Mouse (Mus musculus): ENCODE measurements around the gene Atp6v0e.
A peak's percentile ranks its signal among the peaks of the same experiment; 100 is the strongest.

The Atp6v0e gene

DNA sequence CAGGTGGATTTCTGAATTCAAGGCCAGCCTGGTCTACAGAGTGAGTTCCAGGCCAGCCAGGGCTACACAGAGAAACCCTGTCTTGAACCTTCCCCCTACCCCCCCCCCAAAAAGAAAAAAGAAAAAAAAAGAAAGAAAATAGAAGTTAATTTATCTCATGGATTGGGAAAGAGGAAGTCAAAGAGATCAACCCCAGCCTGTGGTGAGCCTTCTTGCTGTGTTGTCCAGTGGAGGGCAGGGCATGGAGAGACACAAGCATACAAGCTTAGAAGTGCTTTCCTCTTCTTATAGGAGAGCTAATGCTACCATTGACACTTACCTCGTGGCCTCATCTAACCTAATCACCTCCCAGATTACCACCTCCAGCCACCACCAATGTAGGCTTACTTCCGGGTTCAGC is 23.2 kb upstream of the Atp6v0e start:
- no peak for DNase-seq (ENCODE audit: inconsistent age in 2 of 2, low spot score in 1 of 2)

DNA sequence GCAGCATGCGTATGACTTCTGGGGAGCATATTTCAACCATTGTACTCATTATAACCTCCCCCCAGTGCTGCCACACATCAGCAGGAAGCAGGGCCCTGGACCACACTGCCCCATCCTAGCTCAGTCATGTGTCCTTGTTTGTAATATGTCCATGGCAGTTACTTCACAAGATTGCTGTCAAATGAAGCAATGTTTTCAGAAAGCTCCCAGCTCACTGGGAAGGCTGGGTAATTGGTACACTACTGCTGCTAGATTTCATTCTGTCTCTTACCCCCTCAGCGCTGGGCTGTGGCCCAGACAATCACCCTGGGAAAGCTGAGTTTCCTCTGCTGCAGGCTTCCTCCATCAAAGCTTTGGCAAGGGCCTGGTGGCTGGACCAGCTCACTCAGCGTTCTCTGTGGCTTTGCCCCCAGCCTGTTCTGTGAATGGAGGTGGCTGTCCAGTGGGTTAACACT is 22.7 kb upstream of the Atp6v0e start:
- DNase-seq (ENCODE audit: inconsistent age in 2 of 2, low spot score in 1 of 2): no peak

DNA sequence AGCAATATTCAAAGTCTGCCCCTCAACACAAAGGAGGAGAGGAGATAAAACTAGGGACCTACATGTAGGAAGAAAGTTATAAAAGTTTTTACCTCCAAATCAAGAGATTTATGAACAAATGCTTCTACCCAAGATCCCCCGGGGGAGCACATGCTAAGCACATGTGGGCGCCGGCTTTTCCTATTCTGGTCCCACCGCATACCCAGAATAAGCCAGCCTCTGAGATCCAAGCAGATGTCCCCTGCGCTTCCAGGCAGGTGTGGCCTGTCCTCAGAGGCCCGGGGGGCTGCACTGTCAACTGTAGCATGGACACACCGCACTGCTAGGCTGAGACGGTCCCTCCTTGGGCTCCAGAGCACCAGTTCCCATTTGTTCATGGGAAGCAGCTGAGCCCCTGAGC is 19.6 kb upstream of the Atp6v0e start:
- no peak for DNase-seq (ENCODE audit: inconsistent age in 2 of 2, low spot score in 1 of 2)

DNA sequence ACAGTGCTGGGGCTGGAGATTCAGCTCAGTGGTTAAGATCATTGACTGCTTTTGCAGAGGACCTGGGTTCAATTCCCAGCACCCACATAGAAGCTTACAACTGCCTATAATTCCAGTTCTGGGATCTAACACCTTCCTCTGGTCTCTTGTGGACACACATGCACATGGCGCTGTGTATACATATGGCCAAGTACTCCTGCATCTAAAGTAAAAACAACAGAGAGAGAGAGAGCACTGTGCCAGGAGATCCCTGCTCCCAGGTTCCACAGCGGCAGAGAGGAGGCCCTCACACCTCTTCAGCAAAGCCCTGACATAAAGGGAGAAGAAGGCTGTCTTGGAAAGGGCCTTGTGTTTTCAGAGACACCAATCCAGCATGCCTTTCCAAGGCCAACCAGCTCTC is 19.0 kb upstream of the Atp6v0e start:
- DNase-seq (ENCODE audit: inconsistent age in 2 of 2, low spot score in 1 of 2): no peak

DNA sequence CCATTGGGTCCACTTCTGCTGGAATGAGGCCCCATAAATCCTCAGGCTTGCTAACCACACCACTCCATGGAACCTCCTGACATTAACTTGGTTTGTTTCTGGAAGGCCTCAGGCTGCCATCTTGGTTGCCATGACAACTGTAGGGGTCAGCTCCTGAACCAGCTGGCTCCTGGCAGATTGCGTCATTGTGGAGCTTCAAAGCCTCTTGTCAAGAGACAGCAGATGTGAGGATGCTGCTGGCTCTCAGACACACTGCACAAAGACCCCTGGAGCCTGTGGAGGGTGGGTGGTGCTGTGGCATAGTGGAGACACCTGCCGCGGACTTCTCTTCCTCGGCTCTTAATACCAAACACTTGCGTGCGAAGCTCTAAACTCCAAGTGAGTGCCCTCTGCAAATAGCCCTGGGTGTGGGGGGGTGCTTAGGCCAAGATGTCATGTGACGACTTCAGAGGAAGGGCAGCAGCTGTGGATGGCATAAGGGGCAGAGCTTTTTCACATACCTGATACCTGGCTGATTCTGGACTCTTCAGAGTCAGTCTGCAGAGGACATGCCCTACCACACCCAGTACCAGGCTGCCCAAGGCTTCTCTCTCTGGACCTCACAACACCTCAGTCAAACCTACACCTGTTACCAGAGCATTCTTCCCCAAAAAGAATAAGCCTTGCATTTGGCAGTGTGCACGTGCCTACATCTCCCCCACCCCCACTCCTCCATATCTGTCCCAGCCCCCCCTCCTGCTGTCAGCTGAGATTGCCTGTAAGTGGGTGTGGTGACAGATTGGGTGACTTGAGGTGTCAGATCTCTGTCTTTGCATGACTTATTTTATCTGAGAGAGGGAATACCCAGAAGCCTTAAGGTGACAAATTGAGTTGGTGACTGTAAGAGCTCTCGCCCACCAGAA is 18.3 kb upstream of the Atp6v0e start:
- no peak for DNase-seq (ENCODE audit: inconsistent age in 2 of 2, low spot score in 1 of 2)

DNA sequence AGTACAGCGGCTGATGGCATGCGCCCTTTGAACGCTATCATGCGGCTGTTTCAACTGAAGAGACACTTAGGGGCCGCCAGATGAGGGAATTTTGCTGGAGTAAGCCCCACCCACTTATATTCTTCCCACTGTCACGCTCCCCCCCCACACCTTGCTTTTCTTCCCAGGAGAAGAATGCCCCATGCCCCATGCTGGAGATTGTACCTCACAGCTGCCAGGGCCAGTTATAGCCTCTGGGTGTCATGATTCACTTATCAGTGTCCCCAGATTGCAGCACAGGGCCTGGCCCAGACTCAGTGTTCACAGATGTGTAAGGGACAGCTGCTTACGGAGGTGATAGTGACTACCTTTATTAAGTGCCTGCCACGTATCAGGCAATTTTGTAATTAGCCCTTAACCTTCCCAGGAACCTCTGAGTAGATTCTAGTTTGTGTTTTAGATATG is 17.6 kb upstream of the Atp6v0e start:
- no peak for DNase-seq (ENCODE audit: inconsistent age in 2 of 2, low spot score in 1 of 2)

DNA sequence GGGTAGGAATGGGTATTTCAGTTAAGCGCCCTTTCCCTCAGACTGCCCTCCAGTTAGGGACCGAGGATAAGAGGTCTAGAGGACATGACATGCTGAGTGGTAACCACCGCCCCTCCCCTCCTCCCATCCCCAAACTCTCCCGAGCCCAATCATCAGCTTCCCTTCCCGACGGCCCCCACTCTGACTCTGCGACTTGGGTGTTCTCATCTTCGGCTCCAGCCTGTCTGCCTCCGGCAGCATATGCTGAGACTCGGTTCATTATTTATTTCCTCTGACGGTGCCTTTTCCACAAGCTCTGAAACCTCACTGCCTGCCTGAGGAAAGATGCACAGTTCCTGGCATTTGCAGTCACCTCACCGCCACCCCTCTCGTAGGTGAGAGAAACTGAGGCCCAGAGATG is 15.7 kb upstream of the Atp6v0e start:
- DNase-seq (ENCODE audit: inconsistent age in 2 of 2, low spot score in 1 of 2): no peak

DNA sequence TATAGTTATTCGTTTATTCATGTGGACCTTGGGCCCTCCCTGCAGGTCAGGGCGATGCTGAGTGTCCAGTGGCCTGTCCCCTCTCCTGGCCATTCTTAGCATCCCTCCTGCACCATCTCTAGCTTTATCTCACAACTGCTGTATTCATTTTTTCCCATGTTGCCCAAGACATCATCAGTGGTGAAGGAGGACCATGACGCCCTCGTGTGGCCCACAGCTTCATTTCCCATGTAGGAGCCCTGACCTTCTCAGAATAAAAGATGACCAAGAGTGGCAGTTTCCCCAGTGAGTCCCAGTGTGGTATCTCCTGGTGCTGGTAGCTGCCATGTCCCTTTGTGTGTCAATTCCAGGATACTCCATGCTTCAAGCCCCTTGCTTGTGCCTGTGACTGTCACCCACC is 13.5 kb upstream of the Atp6v0e start:
- no peak for DNase-seq (ENCODE audit: inconsistent age in 2 of 2, low spot score in 1 of 2)

DNA sequence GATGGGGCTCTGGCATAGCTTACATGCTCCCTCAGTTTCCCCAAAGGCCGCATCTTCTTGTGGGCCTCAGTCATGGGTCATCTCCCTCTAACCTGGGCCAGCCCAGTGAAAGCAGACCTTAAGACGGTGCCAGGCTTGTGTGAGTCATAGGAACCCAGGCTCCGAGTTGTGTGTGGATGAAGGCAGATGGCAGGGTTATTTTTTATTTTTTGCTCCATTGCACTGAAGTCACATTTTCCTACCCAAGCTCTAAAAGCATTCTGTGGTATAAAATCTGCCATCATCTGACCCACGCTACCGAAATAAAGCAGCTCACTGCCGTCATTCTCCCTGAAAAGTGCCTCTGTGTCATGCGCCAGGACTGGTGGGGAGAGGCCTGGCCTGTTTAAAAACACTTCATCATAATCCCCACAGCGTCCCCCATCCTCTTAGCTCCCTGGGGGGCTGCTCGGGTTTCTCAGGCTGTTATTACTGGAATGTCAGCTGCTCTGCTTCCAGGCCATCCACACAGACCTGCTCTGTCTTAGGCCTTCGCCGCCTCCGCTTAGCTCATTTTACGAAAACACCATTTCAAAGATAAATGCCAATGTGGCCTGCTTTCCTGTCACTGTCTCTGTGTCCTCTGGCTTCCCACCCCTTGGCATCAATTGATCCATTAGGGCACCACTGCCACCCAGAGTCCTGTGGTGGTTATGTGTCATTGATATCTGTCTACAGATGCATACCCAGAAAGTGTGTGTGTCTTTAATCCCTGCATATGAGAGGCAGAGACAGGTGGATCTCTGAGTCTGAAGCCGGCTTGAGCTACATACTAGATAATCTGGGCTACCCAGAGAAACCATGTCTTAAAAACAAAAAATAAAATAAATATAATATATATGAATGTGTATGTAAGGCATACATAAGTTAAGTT is 12.3 kb upstream of the Atp6v0e start:
- no peak for DNase-seq (ENCODE audit: inconsistent age in 2 of 2, low spot score in 1 of 2)

DNA sequence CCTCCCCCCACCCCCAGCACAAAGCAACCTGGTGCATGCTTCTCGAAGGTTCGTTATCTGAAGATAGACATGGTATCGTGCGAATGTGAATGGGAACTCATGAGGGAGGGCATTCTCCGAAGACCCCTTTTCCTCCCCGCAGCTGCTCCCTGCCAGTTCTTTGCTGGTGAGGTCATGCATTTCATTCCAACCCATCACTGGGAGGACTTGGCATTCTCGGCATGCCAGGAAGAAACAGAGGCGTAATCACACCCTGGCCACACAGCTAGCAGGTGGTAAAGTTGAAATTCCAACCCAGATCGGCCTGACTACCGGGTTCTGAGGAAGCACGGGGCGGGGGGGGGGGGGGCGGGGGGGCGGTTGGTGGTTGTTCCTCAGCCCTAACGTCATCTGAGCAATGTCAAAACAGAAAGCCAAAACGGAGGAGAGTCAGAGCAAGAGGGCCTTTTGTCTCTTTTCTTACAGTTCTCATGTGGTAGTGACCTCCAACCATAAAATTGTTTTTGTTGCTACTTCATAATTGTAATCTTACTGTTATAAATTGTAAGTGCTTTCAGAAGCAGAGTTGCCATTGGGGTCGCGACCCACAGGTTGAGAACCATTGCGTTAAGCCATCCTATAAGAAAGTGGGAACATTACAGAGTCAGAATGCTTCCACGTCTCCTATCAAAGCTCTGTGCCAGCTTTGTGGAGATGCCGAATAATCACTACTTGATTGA is 4.0 kb upstream of the Atp6v0e start:
- DNase-seq (ENCODE audit: inconsistent age in 2 of 2, low spot score in 1 of 2): peak in 1 of 2 experiments; percentile 41

DNA sequence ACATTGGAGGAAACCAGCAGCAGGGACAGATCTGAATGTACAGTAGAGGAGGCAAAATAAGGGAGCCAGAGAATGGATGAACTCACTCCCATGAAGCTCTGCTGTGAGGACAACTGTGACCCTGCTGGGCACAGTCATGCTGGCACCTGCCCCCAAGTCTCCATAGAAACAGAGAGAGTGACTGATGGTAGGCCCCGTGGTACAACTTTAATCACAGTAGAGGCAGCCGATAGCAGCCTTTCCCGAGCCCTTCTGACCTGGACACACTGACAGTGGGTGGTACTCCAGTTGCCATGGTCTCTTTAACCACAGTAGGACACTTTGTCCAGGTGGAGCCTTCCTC is 3.5 kb upstream of the Atp6v0e start:
- DNase-seq (ENCODE audit: inconsistent age in 2 of 2, low spot score in 1 of 2): peak in 1 of 2 experiments; percentile 20

DNA sequence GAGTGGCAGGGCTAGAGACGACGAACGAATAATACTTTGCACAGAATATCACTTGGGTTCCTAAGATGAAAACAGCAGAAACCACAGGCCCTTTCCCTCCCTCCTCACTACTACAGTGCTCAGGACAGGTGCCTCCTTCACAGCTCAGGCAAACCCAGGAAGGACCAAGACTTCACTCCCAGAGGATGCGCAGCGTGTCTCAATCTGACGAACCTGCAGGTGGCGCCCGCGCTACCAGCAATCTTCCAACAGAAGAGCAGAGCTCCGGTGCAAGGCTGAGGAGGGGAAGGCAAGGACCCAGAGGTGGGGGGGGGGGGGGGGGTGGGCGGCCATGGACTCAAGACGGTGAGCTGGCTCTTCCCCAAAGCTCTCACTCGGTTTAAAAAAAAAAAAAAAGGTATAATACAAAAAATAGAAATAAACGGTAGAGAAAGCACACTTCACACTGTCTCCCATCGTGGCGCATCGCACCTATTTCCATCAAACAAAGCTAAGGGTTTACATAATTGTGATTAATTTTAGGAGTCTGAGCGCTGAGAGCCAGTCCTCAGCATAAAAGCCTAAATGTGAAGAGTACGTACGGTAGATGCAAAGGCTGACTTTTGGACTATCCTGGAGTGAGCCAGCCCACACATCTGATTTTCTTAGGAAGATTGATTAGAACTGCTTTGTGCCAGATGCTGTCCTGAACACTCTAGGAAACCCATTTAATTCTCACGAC is 2.7 kb upstream of the Atp6v0e start:
- peak; percentile 80 to 92 for DNase-seq (ENCODE audit: inconsistent age in 2 of 2, low spot score in 1 of 2)

DNA sequence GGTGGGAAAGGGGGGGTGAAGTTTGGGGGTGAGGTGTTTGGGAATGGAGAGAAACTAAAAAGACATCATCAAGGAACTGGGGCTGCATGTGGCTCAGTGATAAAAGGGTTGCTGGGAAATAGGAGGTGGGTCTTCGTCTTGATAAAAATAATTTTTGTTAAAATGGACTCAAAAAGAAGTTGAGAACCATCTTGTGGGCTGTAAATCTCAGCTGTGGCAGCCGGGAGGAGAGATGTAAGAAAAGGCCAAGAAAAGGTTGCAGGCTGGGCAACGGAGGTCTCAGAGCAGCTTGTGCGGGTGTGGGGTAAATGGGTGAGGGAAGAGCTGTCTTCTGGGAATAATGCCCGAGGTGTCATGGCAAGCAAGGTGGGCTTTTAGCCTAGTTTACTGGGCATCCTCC is 827 bp upstream of the Atp6v0e start:
- no peak for DNase-seq (ENCODE audit: inconsistent age in 2 of 2, low spot score in 1 of 2)

DNA sequence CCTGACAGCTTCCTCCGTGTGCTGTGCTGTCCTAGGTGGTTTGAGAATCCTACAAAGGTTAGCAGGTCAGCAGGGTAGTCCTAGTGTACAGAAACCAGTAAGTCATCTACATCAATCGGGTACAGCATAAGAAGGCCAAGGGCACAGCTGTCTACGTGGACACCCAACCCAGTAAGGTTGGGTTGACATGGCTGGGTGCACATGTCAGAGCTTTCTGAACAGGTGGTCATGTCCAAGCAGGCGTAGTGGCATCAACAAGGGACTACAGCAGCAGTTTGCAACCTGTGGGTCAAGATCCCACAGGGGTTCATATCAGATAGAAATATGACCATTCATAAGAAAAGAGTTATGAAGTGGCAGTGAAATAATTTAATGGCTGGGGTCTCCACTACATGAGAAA is 2.6 kb downstream of the Atp6v0e start:
- no peak for DNase-seq (ENCODE audit: inconsistent age in 2 of 2, low spot score in 1 of 2)

DNA sequence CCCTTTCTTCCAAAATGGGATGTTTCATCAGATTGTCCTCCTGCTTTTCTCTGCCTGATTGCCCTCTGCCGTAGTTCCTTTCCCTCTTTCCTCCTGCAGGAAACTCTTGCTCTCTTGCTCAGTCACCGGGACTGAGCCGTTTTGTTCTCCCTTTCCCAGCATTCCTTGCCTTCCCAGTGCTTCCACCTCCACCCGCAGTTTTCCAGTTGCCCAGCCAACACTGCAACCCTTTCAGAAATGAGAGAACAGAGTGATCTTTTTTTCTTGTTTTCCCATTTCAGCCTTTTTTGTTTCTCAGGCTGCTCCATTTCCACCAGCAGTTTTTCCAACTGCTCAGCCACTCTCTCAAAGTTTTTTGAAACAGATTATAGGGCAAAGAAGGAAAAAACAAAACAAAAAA is 8.2 kb downstream of the Atp6v0e start:
- no peak for DNase-seq (ENCODE audit: inconsistent age in 2 of 2, low spot score in 1 of 2)

DNA sequence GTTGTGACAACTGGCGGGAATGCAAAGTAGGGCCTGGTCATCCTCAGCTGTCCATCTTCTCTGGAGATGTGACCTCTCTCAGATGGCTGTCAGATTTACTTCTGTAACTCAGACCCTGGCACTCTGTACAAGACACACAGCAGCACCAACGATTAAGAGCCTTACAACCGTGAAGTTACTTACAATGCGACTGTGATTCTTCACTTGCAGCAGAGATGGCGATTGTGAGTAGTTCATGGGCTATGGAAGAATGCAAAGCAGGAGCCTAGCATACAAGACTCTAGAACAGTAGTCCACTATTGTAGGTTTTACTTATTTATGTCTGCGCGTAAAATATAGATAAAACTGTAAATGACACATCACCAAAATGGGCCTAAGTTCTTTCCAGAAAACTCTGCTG is 12.8 kb downstream of the Atp6v0e start:
- DNase-seq (ENCODE audit: inconsistent age in 2 of 2, low spot score in 1 of 2): no peak

DNA sequence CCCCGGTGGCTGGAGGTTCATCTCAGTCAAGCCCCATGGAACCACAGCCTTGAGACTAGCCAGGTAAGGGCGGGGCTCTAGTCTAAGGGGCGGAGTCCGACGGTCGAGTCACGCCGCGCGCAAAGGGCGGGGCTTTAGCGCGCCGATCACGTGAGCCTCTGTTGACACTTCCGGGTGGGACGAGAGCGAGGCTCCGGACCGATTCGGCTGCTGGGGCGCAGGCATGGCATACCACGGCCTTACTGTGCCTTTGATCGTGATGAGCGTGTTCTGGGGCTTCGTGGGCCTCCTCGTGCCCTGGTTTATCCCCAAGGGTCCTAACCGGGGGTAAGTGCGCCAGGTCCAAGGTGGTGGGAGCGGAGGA is 13.2 kb downstream of the Atp6v0e start:
- peak; percentile 91 to 97 for DNase-seq (ENCODE audit: inconsistent age in 2 of 2, low spot score in 1 of 2)

DNA sequence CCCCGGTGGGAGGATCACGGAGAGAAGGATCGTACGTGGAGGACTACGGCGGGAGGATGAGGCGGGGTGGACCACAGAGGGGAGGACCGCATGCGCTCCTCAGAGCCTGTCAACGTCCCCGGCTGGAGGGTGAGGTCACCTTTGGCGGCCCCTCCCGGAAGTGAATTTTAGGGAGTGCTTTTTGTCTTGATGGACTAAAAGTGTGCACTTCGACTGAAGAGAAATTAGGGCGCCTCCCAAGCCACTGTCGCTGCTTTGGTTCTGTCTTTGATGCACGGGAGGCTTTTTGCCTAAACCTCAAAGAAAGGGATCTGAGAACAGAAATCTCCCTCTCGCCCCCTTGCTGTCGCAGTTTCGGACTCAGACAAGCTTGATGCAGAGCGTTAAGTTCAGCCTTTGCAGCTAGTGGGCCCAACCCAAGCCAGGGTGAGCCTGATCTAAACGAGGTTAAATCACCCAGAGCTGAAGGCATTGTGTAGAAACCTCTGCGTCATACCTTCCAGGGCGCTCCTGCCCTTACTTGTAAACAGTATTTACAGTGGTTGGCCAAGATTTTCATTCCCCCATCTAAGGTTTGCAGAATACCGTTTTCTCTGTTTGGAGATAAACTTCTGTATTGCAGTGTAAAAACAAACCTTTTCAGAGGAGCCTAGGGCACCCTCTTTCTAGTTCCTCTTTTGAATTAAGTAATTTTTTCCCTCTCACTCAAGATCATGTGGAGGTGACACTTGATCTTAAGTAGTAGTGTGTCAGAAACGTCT is 13.8 kb downstream of the Atp6v0e start:
- peak in 1 of 2 experiments; percentile 84 for DNase-seq (ENCODE audit: inconsistent age in 2 of 2, low spot score in 1 of 2)

DNA sequence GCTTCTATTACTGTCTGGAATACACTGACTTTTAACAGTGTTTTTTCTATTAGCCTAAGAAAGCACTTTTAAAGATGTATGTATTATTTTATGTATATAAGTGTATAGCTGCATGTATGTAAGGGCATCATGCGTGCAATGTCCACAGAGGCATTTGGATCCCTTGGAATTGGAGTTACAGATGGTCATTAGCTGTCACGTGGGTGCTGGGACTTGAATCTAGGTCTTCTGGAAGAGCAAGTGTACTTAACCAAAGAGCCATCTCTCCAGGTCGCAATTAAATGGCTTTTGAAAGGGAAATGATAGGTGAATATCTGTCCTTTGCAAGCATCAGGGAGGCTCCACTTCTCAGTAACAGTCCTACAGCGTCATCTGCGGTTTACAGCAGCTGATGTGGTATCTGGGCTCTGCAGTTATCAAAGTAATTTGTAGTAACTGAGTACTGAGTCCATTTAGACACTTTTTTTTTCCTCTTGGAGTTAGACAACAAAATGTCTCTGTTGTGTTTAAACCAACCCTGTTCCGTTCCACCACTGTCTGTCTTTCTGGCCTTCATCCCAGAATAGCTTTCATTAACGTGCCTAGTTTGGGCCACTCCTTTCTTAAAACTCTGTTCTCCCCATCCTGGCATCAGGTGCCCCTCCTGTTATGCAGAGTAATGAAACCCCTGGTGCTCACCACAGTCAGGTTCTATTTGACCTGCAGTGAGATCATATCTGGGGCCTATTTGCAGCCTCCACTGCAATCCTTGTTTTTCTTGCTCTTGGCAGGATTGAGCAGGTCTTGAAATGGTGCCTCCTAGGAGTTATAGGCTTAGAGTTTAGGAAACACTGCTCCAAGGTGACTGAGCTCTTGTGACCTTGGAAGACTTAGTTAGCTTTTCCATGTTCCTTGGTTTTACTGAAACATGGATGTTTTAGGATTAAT is 14.9 kb downstream of the Atp6v0e start:
- DNase-seq (ENCODE audit: inconsistent age in 2 of 2, low spot score in 1 of 2): peak in 1 of 2 experiments; percentile 73

Data from adrenal gland, adult (tissue).